Mouse (Mus musculus): ENCODE measurements around the gene Mcoln3.

DNA sequence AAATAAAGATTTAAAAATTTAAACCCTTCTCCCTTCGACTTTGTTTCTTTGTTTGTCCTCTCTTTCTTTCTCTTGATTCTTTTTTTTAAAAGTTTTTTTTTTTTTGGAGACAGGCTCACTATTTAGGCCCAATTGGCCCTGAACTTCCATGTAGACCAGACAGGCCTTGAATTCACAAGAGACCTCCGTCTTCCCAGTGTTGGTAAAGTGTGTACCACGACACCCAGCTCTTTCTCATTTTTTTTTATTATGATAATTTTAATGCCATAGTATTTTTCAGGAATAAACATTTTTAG lies 4.8 kb downstream of the Mcoln3 start:
- TF ChIP-seq ZC3H11A (IDR thresholded peaks at IDR 0.05; ENCODE audit: borderline replicate concordance, low read depth, low read length) (no peak), HCFC1 (IDR thresholded peaks at IDR 0.05; ENCODE audit: borderline replicate concordance, insufficient read depth, low read length) (no peak), CHD2 (IDR thresholded peaks at IDR 0.05; ENCODE audit: low read depth, low read length) (no peak), ZNF384 (IDR thresholded peaks at IDR 0.05; ENCODE audit: low read depth, low read length) (peak; percentile 70; the same call in 1 of the 2 replicates), MAFK (IDR thresholded peaks at IDR 0.05; ENCODE audit: insufficient read depth, low read depth, low read length) (no peak)

Data from ES-E14 (cell line).